Mouse (Mus musculus): ENCODE measurements around the gene Smyd5.

Smyd5 gene

GRCm38 (mm10) chr6:85431842-85432431, at the start of gene Smyd5:
Gene Smyd5 (plus strand): TSS chr6:85431989.
- peak; percentile 86 for DNase-seq

- DNase-seq, result no peak
Measured at GRCm38 (mm10) chr6:85382791-85383190, 49.0 kb upstream of the Smyd5 start.

- no peak for DNase-seq
Measured at GRCm38 (mm10) chr6:85388608-85389007, 43.2 kb upstream of the Smyd5 start.

- DNase-seq, result peak; percentile 81
Measured at GRCm38 (mm10) chr6:85391803-85392202, 40.0 kb upstream of the Smyd5 start.

GRCm38 (mm10) chr6:85395360-85395759, 36.4 kb upstream of the Smyd5 start:
- DNase-seq, result no peak

GRCm38 (mm10) chr6:85397165-85397564, 34.6 kb upstream of the Smyd5 start:
- DNase-seq, result peak; percentile 46

- DNase-seq, result no peak
Measured at GRCm38 (mm10) chr6:85399715-85400114, 32.1 kb upstream of the Smyd5 start.

GRCm38 (mm10) chr6:85402613-85403012, 29.2 kb upstream of the Smyd5 start:
- no peak for DNase-seq

GRCm38 (mm10) chr6:85403039-85403438, 28.8 kb upstream of the Smyd5 start:
- DNase-seq, result no peak

GRCm38 (mm10) chr6:85409003-85409402, 22.8 kb upstream of the Smyd5 start:
- DNase-seq, result no peak

- DNase-seq, result peak; percentile 69
Measured at GRCm38 (mm10) chr6:85410771-85411273, 21.0 kb upstream of the Smyd5 start.

- peak; percentile 20 for DNase-seq
Measured at GRCm38 (mm10) chr6:85415829-85416228, 16.0 kb upstream of the Smyd5 start.

GRCm38 (mm10) chr6:85419150-85419549, 12.6 kb upstream of the Smyd5 start:
- no peak for DNase-seq

- no peak for DNase-seq
Measured at GRCm38 (mm10) chr6:85423836-85424379, 7.9 kb upstream of the Smyd5 start, which contains the start of gene Noto. Gene Noto (plus strand): TSS chr6:85423886.

GRCm38 (mm10) chr6:85431274-85431841, 431 bp upstream of the Smyd5 start:
- DNase-seq, result no peak

- DNase-seq, result no peak
Measured at GRCm38 (mm10) chr6:85433865-85434264, 2.1 kb downstream of the Smyd5 start.

- DNase-seq, result no peak
Measured at GRCm38 (mm10) chr6:85436204-85436603, 4.4 kb downstream of the Smyd5 start.

GRCm38 (mm10) chr6:85436631-85437030, 4.8 kb downstream of the Smyd5 start:
- DNase-seq, result no peak

- DNase-seq, result no peak
Measured at GRCm38 (mm10) chr6:85441142-85441541, 9.4 kb downstream of the Smyd5 start.

GRCm38 (mm10) chr6:85443488-85444233, 11.9 kb downstream of the Smyd5 start:
- no peak for DNase-seq

- no peak for DNase-seq
Measured at GRCm38 (mm10) chr6:85444266-85444965, 12.6 kb downstream of the Smyd5 start.

GRCm38 (mm10) chr6:85445286-85445685, 13.5 kb downstream of the Smyd5 start:
- no peak for DNase-seq

- DNase-seq, result no peak
Measured at GRCm38 (mm10) chr6:85447351-85447750, 15.6 kb downstream of the Smyd5 start.

Data from lung, postnatal 14 days (tissue).